Mouse (Mus musculus) liver, postnatal 0 days (tissue): Measurements from ENCODE around the gene Ninj2. TPM values are rescaled to one million over a fixed set of nuclear protein-coding genes. Genes with fewer than 3 reads are reported as not detected.
A peak's percentile ranks its signal among the peaks of the same experiment; 100 is the strongest.

ENCODE experiments used
- ATAC-seq: fragments of 200-750 bp; cut with Nextera tagmentation; 2 replicates; pipeline ENCODE4 v1.8.0; 2017; ENCODE audit warnings: mild to moderate bottlenecking, moderate library complexity
- DNase-seq: peaks from one replicate; pipeline ENCODE4 v3.0.0-alpha.2; 2016
- H3K27ac ChIP-seq: fragments of 300-500 bp; sonication (generic); 2 replicates; pipeline ENCODE4 v1.5.1; 2014; ENCODE audit warnings: antibody characterized with exemption, moderate library complexity, mild to moderate bottlenecking, low read depth
- H3K27me3 ChIP-seq: fragments of 300-500 bp; sonication (generic); 2 replicates; pipeline ENCODE4 v1.6.1; 2014; ENCODE audit warnings: low read length, control low read depth, mixed read lengths; ENCODE audit not compliant: insufficient read depth
- H3K36me3 ChIP-seq: fragments of 300-500 bp; sonication (generic); replicated peaks from 2 replicates; pipeline ENCODE4 v1.6.1; 2014; ENCODE audit warnings: mild to moderate bottlenecking, control low read depth, low read length, moderate library complexity, mixed read lengths; ENCODE audit not compliant: insufficient read depth
- H3K4me1 ChIP-seq: fragments of 300-500 bp; sonication (generic); 2 replicates; pipeline ENCODE4 v1.6.1; 2014; ENCODE audit warnings: antibody characterized with exemption, mild to moderate bottlenecking, control low read depth; ENCODE audit not compliant: insufficient read depth
- H3K4me2 ChIP-seq: fragments of 300-500 bp; sonication (generic); 2 replicates; pipeline ENCODE4 v1.6.1; 2014; ENCODE audit warnings: low read depth, mild to moderate bottlenecking, low read length, moderate library complexity, mixed read lengths
- H3K4me3 ChIP-seq: fragments of 300-500 bp; sonication (generic); 2 replicates; pipeline ENCODE4 v1.5.1; 2014; ENCODE audit warnings: low read depth, low read length
- H3K9ac ChIP-seq: fragments of 300-500 bp; sonication (generic); replicated peaks from 2 replicates; pipeline ENCODE4 v1.6.1; 2014; ENCODE audit warnings: mild to moderate bottlenecking, moderate library complexity
- H3K9me3 ChIP-seq: fragments of 300-500 bp; sonication (generic); 2 replicates; pipeline ENCODE4 v1.6.1; 2016; ENCODE audit warnings: mild to moderate bottlenecking, control low read depth, low read length, mixed read lengths
- CTCF ChIP-seq: sonication (generic); IDR thresholded peaks from 2 replicates; pipeline ENCODE4 v1.5.1; 2016; ENCODE audit warnings: antibody characterized with exemption, low read depth
- EP300 ChIP-seq: IDR thresholded peaks from 2 replicates; pipeline ENCODE4 v1.6.1; 2016; ENCODE audit warnings: antibody characterized with exemption, low read depth, mild to moderate bottlenecking
- WGBS: fragments of 180-500 bp; shearing (Covaris S2); extraction: QIAGEN DNeasy Blood & Tissue Kit; methylation state at CpG from one replicate; pipeline ENCODE4 v1.1.7; 2014; ENCODE audit not compliant: insufficient replicate concordance; 5-methylcytosine and 5-hydroxymethylcytosine counted together
- polyA plus RNA-seq: library from polyadenylated mRNA; unstranded; fragments of >200 nt; fragmentation: Nextera tagmentation; extraction: Ambion mirVana; gene quantifications from 2 replicates; pipeline ENCODE4 v1.2.1, GENCODE M21; 2015

Ninj2 gene
- polyA plus RNA-seq, 1 experiment from 2014 or later: 0.31 TPM

GRCm38 (mm10) chr6:120151616-120152053 lies 58.5 kb downstream of the Ninj2 start:
- no peaks in the 10 kb centered on the region for H3K9me3 ChIP-seq
- no peaks in the 10 kb centered on the region for H3K27me3 ChIP-seq
- no peak overlapping the region for H3K27ac ChIP-seq
- no peak overlapping the region for H3K4me3 ChIP-seq
- no peaks in the 10 kb centered on the region for H3K36me3 ChIP-seq
- TF ChIP-seq EP300 (no peak), CTCF (0 out of 2 replicates have a peak, but pooled peaks have one; percentile 2)
- peaks cover 19% of the 10 kb centered on the region for H3K4me1 ChIP-seq
- H3K9ac ChIP-seq: no peak overlapping the region
- ATAC-seq: peak; percentile 38; the same call in 1 of the 2 replicates
- H3K4me2 ChIP-seq: no peak overlapping the region
- DNase-seq: no peak
- WGBS: 58% methylated on average over 3 of the region's 3 CpGs

DNA sequence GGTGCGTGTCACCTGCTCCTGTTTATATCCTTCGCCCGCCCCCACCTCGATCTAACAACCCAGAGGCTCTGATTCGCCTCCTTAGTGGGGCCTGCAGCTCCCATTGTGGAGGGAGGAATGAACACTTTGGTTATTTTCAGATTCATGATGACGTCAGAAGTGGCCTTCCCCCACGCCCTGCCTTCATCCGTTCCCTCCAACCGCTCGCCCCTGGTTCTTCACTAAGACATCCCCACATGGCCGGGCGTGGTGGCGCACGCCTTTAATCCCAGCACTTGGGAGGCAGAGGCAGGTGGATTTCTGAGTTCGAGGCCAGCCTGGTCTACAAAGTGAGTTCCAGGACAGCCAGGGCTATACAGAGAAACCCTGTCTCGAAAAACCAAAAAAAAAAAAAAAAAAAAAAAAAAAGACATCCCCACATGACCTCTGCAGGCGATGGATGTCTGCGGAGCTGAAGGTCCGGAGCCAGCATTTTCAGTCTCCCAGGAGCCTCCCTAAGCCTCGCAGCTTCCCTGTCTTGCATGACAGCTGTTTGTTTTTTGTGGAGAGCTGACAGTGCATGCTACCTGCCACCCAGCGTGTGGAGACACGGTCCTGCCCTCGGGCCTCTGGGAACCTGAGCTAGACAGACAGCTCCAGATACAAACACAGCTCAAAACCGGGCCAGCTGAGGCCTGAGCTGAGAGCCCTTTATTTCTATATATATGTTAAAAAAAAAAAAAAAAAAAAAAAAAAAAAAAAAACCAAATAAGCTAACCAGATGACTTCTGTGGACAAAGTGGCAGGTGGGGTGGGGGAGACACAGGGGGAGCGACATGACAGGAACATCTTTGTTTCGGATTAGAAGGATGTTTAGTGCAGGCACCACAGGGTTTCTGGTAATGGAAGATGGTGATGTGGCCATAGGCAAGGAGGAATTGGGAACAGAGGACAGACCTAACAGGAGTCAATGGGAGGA lies 59.9 kb downstream of the Ninj2 start:
- peaks cover 19% of the 10 kb centered on the region for H3K4me1 ChIP-seq
- H3K9ac ChIP-seq: no peak overlapping the region
- no peaks in the 10 kb centered on the region for H3K9me3 ChIP-seq
- no peak overlapping the region for H3K4me3 ChIP-seq
- no peaks in the 10 kb centered on the region for H3K27me3 ChIP-seq
- DNase-seq (no peak), ATAC-seq (no peak)
- no peak overlapping the region for H3K27ac ChIP-seq
- 80% methylated on average over 25 of the region's 26 CpGs for WGBS
- H3K36me3 ChIP-seq: no peaks in the 10 kb centered on the region
- TF ChIP-seq EP300: no peak
- TF ChIP-seq CTCF: no peak
- no peak overlapping the region for H3K4me2 ChIP-seq

- no peaks in the 10 kb centered on the region for H3K27me3 ChIP-seq
- H3K4me3 ChIP-seq: no peak overlapping the region
- no peak overlapping the region for H3K9ac ChIP-seq
- H3K36me3 ChIP-seq: no peaks in the 10 kb centered on the region
- H3K4me1 ChIP-seq: peaks cover 24% of the 10 kb centered on the region
- 0 out of 2 replicates have a peak overlapping the region, but pooled peaks have one; percentile 36 for H3K27ac ChIP-seq
- H3K9me3 ChIP-seq: no peaks in the 10 kb centered on the region
- DNase-seq (peak; percentile 53), ATAC-seq (peak; percentile 61)
- 47% methylated on average over 5 of the region's 5 CpGs for WGBS
- no peak overlapping the region for H3K4me2 ChIP-seq
- TF ChIP-seq CTCF (0 out of 2 replicates have a peak, but pooled peaks have one; percentile 20), EP300 (no peak)
These were observed 61.6 kb downstream of the Ninj2 start for GRCm38 (mm10) chr6:120154526-120155309.

GRCm38 (mm10) chr6:120155510-120155909 lies 62.4 kb downstream of the Ninj2 start:
- 43% methylated on average over 4 of the region's 4 CpGs for WGBS
- no peak for TF ChIP-seq EP300
- H3K4me1 ChIP-seq: peaks cover 18% of the 10 kb centered on the region
- no peak overlapping the region for H3K9ac ChIP-seq
- H3K27me3 ChIP-seq: no peaks in the 10 kb centered on the region
- no peak overlapping the region for H3K27ac ChIP-seq
- no peak overlapping the region for H3K4me2 ChIP-seq
- no peak overlapping the region for H3K4me3 ChIP-seq
- ATAC-seq: peak; percentile 43; the same call in 1 of the 2 replicates
- H3K9me3 ChIP-seq: no peaks in the 10 kb centered on the region
- DNase-seq: no peak
- no peaks in the 10 kb centered on the region for H3K36me3 ChIP-seq

GRCm38 (mm10) chr6:120157479-120157878 lies 64.3 kb downstream of the Ninj2 start:
- no peak overlapping the region for H3K27ac ChIP-seq
- no peaks in the 10 kb centered on the region for H3K9me3 ChIP-seq
- H3K4me3 ChIP-seq: no peak overlapping the region
- no peak overlapping the region for H3K9ac ChIP-seq
- no peaks in the 10 kb centered on the region for H3K27me3 ChIP-seq
- no peak overlapping the region for H3K4me2 ChIP-seq
- no peak for DNase-seq
- WGBS: 84% methylated on average over 6 of the region's 6 CpGs
- peaks cover 13% of the 10 kb centered on the region for H3K4me1 ChIP-seq
- ATAC-seq: no peak
- no peaks in the 10 kb centered on the region for H3K36me3 ChIP-seq
- TF ChIP-seq CTCF (no peak), EP300 (no peak)
